Mouse (Mus musculus): ENCODE measurements at regions not wholly inside any gene's neighbourhood (a gene's known extent, or its start where the extent isn't known, plus 50 kb on each side); places are given as distances from the start of the nearest gene placed in this dataset.

DNA sequence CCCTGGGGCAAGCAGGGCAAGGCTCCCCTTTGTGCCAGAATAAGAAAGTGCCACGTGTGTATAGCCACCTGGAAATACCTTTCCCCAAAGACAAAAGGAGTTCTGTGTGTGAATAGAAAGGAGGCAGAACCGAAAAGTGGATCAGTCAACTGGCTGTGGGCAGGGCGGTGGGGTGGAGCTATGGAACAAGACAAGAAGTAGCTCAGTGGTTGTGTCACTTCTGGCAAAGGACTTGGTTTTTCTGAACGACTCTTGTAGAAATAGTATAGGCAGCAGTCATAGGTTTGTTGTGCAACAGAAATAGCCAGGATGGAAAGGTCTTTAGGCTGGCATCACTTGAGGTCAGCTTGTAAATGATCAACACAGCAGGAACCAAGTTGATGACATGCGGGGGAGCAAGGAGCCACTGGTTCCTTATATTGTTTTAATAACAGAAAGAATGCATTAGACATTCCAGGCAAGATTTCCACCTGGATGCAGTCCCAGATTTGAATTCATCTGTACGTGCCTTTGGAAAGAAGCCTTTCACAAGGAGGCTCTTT, 308.6 kb downstream of the Foxo1 start:
- no peak for ATAC-seq (replicated peaks; ENCODE audit: low FRiP score, low TSS enrichment, poor library complexity, severe bottlenecking)

DNA sequence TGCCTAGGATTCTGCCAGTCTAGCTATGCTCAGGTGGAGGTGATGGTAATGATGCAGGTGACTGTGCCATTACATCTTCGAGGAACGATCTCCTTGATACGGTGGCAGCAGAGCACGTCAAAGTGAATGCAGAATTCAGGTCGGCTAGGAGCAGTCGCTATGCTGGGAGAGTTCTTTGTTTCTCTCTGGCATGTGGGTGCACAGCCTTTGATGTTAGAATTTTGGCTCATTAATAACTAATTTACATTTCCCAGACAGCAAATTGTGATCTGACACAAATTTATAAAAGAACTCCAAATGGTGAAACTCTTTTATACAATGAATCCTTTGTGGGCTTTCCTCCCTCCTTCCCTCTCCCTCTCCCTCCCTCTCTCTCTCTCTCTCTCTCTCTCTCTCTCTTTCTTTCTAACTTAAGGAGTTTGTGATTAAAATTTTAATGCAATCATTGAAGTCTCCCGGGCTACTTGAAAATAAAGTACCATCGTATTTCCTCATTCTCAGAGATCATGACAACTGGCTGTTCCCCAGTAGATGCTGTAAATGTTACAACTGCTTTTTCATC, 307.2 kb downstream of the Foxo1 start:
- no peak for ATAC-seq (replicated peaks; ENCODE audit: low FRiP score, low TSS enrichment, poor library complexity, severe bottlenecking)

DNA sequence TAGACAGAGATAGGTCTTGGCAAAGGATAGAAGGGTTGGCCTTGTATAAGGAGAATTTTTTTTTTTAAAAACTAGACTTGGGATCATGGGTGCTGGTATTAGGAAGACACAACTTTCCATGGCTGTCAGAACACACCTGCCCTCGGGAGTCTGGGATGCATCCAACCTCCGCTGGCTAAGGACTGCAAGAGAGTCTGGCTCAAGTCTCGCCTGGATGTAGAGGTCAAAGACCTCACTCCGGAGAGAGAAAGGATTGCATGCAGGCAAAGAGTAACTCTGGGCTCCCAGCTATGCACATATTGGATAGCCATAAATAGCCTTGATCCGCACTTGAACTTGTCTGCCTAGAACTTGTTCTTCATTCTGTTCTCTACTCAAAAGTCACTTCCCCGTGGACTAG, 306.2 kb downstream of the Foxo1 start:
- ATAC-seq (replicated peaks; ENCODE audit: low FRiP score, low TSS enrichment, poor library complexity, severe bottlenecking) = no peak

DNA sequence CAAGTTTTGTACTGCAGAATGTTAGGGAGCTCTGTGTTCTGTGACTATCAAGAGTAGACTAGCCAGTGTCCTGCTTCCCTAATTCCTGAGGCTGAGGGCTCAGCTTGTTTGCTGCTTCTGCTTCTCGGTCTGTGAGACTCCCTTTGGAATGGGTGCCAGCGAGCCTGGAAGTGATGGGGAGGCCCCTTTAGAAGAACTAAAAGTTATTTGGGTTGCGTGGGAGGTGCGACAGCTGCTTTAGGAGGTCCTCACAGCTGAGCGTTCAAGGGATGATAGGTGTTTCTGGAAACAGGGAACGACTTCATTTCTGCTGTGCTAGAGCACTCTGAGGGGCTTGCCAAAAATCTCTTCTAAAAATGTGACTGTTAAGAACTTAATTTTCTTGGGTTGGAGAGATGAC, 305.7 kb downstream of the Foxo1 start:
- ATAC-seq (replicated peaks; ENCODE audit: low FRiP score, low TSS enrichment, poor library complexity, severe bottlenecking) = no peak

DNA sequence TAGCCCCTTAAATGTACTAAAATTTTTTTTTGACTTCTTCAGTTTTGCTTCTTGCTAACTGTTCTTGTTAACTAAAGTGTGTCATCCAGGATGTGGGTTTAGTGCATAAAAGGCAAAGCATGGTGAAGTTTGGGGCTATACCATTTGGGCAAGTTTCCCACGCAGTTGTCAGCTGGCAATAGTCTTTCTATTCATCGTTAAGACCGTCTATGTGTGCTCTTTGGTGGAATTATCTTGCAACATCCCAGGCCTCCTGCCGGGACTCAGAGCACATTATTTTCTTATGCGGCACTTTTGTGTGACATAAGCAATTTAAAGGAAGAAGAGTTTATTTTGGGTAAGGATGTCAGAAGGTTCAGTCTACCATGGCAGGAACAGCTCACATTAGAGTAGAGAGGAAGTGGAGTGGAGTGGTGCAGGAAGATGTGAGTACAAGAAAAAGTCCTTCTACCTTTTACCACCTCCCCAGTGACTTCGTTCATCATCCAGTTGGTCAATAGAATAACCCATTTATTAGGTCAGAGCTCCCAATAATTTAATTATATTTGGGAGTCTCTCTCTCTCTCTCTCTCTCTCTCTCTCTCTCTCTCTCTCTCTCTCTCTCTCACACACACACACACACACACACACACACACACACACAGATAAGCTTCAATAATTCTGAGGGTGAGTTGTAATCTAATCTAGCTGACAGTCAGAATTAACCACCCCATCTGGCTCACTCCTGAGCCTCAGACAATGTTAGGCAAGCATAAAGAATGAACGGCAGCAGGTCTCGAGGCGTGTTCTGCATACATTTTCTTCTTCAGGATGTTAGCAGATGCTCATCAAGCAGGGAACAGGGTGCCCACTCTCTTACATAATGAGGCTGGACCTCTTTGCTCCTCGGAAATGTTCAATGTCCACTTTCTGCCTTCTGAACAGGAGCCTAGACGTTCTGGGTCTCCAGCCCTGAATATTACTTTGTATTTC, 304.7 kb downstream of the Foxo1 start:
- ATAC-seq (replicated peaks; ENCODE audit: low FRiP score, low TSS enrichment, poor library complexity, severe bottlenecking) = no peak

- no peak for ATAC-seq (replicated peaks; ENCODE audit: low FRiP score, low TSS enrichment, poor library complexity, severe bottlenecking)
Measured at GRCm38 (mm10) chr3:52567606-52568372, 299.7 kb downstream of the Foxo1 start.

DNA sequence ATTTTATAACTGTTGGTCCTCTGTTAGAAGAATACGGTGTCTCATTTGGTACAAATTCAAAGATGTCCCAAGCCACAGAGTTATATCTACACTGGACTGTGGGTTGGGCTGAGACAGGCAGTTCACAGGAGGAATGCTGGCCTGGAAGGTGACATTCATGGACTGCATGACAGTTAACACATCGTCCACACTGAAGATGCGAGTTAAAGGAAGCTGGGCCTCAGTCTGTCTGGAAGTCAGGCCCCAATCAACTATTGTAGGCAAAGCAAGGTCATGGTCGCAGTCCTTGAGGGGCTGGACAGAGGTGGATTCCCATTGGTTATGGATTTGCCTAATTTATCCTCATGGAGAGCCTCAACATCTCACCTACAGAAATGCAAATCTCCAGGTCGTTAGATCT, 295.5 kb downstream of the Foxo1 start:
- ATAC-seq (replicated peaks; ENCODE audit: low FRiP score, low TSS enrichment, poor library complexity, severe bottlenecking) = no peak

DNA sequence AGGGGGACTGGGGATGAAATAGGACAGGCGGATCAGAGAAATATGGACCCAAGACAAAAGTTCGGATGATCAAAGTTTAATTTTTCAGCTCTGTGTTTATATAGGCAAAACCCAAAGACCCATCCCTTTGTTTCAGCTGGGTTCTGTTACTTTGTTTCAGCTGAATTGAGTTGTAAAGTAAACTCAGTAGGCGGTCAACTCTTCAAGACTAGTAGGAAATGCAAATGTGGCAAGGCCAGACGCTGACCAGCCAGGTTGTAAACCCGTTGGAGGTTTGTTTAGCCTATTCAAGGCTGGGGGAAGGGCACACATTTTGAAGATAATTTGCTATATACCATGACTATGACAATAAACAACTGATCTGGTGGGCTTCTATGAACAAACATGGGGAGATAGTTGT, 294.7 kb downstream of the Foxo1 start:
- ATAC-seq (replicated peaks; ENCODE audit: low FRiP score, low TSS enrichment, poor library complexity, severe bottlenecking) = no peak

GRCm38 (mm10) chr3:52559481-52559880, 291.3 kb downstream of the Foxo1 start:
- no peak for ATAC-seq (replicated peaks; ENCODE audit: low FRiP score, low TSS enrichment, poor library complexity, severe bottlenecking)

GRCm38 (mm10) chr3:52558765-52559164, 290.6 kb downstream of the Foxo1 start:
- ATAC-seq (replicated peaks; ENCODE audit: low FRiP score, low TSS enrichment, poor library complexity, severe bottlenecking) = no peak

- ATAC-seq (replicated peaks; ENCODE audit: low FRiP score, low TSS enrichment, poor library complexity, severe bottlenecking) = no peak
Measured at GRCm38 (mm10) chr3:52557296-52557695, 289.2 kb downstream of the Foxo1 start.

DNA sequence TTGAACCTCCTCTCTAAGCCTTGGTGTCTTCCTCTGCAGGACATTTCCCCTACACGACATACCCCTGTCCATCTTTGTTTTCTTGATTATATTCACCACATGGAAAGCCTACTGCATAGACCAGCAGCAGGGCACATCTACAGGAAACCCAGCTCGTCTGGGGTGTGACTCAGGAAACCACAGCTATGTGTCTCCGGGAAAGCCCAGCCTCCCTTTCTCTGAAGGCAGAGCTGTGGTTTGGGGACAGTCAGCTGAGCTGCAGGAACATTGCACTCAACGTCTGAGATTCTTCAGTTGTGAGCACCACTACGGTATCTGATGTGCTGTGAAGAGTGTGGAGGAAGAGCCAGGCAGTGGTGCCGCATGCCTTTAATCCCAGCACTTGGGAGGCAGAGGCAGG, 286.9 kb downstream of the Foxo1 start:
- ATAC-seq (replicated peaks; ENCODE audit: low FRiP score, low TSS enrichment, poor library complexity, severe bottlenecking) = peak; percentile 81

DNA sequence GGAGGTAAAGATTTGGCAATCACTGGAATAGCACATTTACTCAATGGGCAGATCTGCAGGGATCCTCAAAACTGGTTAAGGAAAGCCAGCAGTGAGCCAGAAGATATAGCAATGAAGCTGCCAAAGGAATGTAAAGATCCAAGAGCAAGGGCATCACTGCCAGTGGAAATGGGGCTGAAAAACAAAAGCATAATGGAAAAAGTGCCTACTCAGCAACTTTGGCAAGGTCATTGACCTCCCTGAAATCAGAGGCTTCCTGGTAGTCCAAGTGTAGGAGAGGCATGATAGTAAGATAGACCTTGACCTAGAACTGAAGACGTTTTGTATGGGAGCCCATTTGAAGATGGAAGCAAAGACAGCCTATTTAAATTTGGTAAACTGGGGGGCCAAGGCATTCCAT, 286.4 kb downstream of the Foxo1 start:
- no peak for ATAC-seq (replicated peaks; ENCODE audit: low FRiP score, low TSS enrichment, poor library complexity, severe bottlenecking)

- ATAC-seq (replicated peaks; ENCODE audit: low FRiP score, low TSS enrichment, poor library complexity, severe bottlenecking) = no peak
Measured at GRCm38 (mm10) chr3:52548201-52548893, 280.2 kb downstream of the Foxo1 start.

GRCm38 (mm10) chr3:52546035-52546434, 277.9 kb downstream of the Foxo1 start:
- ATAC-seq (replicated peaks; ENCODE audit: low FRiP score, low TSS enrichment, poor library complexity, severe bottlenecking) = no peak

- ATAC-seq (replicated peaks; ENCODE audit: low FRiP score, low TSS enrichment, poor library complexity, severe bottlenecking) = no peak
Measured at GRCm38 (mm10) chr3:52543006-52543405, 274.9 kb downstream of the Foxo1 start.

- ATAC-seq (replicated peaks; ENCODE audit: low FRiP score, low TSS enrichment, poor library complexity, severe bottlenecking) = no peak
Measured at GRCm38 (mm10) chr3:52540862-52541380, 272.8 kb downstream of the Foxo1 start.

GRCm38 (mm10) chr3:52539813-52540378, 271.8 kb downstream of the Foxo1 start:
- no peak for ATAC-seq (replicated peaks; ENCODE audit: low FRiP score, low TSS enrichment, poor library complexity, severe bottlenecking)

- no peak for ATAC-seq (replicated peaks; ENCODE audit: low FRiP score, low TSS enrichment, poor library complexity, severe bottlenecking)
Measured at GRCm38 (mm10) chr3:52538306-52538705, 270.2 kb downstream of the Foxo1 start.
